Mouse (Mus musculus) B cell, adult 2 months (primary cell): ENCODE measurements around the gene Lpp.

Experiments used
- DNase-seq, 2 experiments: peaks; one replicate each; pipeline ENCODE4 v3.0.0; 2022

Lpp gene

DNA sequence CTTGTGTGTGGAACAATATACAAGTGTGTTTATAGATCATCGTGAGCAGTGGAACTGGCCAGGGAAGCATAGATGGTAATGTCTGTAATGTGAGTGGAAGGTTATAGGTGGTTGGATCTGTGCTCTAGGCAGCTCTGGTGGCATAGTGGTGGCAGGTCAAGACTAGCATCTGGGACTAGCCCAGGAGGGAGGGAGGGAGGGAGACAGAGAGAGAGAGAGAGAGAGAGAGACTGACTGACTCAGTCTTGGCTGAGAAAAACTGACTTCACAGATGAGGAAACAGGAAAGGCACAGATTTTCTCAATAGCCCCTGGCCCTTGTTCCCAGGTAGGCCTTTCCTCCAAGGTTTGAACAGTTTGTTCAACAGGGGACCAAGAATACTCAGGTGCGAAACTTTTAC lies 7.5 kb downstream of the Lpp start:
- no peak for DNase-seq

DNA sequence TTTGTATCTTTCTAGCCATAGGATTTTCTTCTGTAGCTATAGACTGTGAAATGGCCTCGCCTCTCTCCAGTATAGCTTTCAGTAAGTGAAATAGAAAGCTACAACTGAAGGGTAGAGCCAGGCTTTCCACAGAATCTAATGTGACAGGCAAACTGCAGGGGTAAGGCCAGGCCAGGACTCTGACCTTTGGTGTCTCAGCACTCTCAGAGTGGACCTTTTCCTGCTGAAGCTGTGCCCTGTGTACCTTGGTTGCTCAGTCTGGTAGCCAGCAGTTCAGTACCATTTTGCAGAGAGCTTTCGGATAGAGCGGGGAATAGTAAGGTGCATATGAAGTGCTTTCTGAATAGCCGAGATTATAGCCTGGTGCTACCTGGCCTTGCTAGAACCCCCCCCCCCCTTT lies 9.5 kb downstream of the Lpp start:
- no peak for DNase-seq

DNA sequence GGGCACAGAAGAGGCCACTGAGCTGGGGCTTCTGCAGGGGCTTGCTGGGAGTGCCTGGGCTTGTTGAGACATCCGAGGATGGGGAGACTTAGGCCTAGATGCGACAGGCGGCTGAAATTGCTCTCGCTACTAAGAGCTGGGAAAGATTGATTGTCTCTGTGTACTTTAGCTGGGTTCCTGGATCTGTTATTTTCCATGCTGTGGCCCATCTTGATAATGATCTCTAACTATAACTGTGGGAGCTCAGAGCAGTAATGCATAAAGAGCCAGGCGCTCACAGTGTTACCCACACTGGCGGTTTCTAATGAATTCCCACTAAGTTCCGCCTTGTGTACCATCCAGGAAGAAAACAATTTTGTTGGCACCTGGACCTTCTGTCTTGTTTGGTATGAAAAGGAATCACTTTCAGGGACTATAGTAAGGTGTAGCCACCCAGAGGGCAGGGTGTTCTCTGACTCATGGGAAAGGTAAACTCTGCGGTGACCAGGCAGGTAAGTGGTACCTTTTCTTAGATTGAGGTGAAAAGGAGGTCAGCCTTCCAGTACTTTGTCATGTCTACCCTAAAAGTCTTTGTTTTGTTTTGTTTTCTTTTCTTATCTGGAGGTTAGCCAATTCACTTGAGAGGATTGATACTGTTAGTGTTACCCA lies 10.6 kb downstream of the Lpp start:
- no peak for DNase-seq

DNA sequence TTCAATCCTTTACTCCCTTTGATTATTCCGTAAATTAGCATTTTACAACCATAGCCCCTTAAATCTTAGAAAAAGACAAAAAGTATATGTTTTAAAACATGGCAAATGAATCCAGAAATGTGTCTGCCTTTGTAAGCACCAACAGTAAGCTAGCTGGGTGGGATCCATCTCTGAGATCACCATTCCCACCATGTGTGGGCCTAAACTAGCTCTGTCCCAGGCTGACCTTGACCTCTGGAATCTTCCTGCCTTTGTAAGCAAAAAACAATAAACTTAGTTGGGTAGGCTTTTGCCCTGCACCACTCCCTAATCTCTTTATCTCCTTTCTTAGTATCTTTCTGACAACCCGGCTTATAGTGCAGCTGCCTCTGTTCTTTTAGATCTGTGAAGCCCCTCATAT lies 13.2 kb downstream of the Lpp start:
- no peak for DNase-seq

DNA sequence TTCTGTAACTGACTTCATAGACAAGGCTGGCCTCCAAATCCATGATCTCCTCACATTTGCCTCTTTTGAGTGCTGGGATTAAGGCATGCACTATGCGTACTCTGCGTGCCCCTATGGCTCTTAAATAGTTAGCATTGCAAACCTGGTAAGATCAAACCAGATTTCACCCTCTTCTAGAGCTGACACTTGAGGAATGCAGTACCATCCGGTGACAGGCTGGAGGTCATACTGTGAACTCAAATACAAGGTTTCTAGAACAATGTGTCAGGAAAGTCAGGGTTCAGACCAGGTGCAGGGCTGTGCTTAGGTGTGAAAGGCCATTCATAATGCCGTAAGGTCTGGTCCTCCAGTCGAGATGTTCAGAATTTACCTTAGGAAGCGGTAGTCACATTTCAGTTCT lies 18.0 kb downstream of the Lpp start:
- DNase-seq, result no peak

DNA sequence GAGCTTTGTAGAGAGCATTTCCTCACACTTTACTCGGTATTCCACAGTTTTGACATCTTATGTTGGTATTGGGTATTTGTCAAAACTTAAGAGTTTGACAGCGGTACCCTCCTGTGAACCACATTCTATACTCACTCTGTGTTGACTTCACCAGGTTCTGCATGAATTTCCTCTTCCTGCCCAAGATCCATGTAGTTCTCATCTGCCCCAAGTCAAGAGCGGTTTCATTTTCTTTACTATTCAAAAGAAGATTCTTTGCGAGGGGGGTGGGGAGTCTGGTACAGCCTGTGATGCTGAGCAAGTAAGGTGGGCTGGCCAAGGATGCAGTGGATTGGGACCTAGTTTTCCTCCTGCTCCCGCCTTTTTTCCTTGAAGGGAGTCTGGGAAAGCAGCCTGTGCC lies 18.9 kb downstream of the Lpp start:
- no peak for DNase-seq

DNA sequence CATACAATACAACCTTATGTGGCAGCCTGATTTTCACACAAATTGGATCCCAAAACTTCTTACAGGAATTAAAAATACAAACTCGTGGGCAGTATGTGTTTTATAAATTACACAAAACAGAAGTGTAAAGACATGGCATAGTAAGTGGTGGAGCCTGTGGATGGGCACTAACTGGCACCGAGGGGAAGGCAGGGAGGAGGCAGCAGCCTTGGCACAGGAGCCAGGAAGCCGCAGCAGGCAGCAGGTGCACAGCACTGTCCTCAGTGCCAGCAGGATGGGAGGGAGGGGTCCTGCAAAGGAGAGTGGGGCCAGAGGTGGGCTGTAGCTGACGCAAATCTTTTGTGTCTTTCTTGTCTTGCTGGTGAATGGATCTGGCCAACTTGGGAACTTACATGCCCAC lies 19.8 kb downstream of the Lpp start:
- DNase-seq, result no peak

DNA sequence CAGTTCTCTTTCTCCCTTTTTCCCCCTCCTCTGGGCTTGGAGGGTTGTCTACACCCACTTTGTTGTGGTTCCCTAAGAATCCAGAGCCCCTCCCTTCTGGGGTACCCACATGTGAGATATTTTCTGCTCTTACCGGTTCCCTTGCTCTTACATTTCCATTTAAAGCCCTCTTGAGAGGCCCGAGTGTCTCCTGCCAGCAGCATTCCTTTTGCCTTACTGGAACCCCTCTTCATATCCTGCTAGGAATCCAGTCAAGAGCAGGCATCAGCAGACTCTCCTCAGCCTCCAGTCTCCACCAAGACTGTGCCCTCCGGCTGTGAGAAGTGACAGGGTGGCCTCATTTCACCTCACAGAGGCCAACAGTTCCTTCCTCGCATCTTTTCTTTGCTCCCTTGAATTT lies 24.7 kb downstream of the Lpp start:
- no peak for DNase-seq

DNA sequence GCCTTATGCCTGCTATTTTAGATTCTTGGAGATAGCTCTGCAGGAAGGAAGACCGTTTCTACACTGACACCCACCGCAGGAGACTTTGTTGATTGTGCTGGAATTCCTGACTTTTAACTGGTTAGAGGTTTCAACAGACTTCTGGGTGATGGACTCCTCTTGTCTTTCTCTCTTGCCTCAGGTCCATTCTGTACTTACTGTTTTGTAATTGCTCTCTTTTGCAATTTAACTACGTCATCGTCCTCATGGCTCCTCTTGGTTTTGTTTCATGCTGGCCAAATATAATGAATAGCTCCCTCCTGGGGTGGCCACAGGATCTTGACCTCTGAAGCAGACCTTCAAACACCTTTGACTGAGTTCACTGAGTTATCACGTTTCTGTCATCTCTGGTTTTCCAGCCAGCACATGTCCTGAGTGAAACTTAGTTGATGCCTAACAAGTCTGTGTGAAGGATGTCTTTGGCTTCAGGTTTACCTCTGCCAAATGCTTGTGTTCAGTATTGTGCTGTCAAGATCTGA lies 27.4 kb downstream of the Lpp start:
- no peak for DNase-seq

DNA sequence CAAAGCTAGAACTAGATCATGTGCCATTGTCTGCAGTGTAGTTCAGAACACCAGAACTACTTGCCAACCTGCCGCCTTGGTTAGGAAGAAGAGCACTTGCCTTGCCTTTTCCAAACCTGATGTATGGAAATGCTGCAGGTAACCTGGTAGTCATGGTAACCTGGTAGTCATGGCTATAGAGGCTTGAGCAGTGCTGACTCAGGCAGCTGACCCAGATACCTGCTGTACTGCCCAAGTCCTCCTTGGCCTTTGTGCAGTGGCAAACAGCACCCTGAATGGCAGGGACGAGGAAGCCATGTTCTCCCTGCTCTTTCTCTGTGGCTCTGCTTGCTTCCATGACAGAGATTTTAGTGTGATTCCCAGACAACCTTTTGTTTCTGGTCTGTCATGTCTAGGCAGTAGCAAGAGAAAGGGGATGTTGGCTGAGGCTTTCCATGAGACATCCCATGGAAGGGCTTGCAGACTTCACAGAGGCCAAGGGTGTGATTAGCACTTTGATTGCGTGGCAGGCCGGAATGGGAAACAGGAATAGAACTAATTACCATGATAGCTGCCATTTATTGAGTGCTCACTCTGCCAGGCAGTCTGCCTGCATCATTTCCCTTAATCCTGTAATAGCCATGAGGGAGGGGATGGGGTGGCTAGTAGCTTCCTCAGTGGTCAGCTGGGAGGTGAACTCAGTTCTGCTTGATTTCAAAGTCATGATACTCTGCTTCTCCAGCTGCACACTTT lies 28.5 kb downstream of the Lpp start:
- DNase-seq, result no peak

DNA sequence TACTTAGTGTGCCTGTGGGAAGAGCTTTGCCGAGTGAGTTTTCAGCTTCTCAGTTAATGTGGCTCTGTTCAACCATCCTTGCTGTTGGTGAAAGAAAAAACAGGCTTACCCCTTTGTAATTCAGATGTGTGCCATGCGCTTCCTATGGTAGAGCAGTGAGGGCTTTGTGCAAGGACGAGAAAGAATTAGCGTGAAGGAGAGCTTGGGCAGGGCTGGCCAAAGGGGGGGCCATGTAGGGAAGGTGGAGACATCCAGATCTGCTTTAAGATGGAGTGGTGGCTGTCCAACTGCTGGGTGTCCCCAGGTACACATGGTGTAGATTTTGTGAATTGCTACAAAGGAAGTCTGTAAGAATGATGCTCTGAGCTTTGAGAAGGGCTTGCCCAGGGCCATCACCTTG lies 29.9 kb downstream of the Lpp start:
- DNase-seq, result no peak

DNA sequence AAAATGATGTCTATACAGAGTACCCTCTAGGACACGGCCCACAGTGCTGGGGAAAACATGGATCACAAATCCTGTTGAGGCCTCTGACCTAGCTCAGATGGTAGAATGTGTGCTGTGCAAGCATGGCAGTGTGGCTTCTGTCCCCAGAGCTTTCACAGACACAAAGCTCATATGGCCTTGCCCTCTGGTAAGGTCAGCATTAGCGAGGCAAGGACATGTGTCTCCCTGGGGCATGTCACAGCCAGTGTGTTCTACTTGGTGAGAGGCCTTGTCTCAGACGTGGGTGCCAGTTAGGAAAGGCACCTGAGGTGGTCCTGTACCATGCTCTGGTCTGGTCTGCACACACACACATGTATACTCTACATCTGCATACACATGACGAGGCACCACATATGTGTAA lies 30.4 kb downstream of the Lpp start:
- DNase-seq, result no peak

DNA sequence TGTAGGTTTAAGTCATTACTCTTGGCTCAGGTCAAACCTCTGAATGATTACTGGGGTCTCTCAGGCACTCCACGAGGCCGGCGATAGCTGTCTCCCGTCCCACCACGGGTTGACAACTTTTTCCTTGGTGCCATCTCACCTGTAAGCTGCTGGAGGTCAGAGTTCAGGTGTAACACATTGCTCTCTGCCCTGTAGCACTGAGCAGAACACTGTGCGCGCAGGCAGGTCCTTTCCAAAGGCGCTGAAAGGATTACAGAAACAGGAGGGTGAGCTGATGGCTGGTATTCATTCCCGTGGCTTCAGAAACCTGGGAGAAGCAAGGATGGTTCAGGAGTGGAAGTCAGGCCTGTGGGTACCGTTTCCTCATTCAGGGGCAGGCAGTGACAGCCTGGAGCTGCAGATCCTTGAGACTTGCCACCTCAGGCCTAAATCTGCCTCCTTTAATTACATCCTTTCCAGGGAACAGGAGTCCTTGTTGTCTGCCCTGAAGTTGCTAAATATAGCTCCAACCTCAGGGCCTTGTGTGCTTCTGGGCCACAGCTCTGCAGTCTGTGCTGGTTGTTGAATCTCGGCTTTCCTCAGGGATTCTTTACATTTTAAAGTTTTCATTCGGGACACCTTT lies 31.2 kb downstream of the Lpp start:
- no peak for DNase-seq

DNA sequence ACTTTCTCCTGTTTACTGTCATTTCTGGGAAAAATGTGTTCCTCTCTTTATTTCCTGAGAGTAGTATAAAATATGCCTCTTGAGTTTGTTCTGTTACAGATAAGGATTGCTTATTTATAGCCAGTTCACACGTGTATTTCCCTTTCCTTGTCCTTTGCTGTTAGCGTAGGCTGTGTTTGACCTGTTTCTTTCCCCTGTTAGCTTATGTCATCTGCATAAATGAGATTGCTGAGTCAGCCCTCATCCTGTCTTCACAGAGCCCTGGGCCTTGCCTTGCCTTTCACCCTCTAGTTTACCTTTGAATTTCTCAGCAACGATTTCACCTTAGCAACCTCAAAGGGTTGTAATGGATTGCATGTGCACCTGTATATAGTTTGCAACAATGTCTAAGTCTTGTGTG lies 32.5 kb downstream of the Lpp start:
- DNase-seq, result no peak

DNA sequence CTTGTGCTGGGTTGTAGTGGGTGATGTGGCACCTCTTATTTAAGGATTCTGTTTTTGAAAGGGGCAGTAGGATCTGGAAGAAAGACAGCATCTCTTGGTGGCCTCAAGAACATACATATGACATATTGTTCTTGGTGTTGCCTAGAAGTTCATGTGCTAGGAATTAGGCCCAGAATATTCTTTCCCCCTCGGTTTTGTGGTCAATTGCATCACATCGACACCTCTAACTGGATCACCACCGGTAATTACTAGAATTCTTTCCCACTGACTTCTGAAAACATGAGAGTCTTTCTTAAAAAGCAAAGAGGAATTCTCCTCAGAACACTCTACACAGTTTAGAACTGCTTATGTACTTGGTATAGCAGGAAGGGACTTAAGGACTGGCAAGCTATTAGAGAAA lies 34.3 kb downstream of the Lpp start:
- no peak for DNase-seq

DNA sequence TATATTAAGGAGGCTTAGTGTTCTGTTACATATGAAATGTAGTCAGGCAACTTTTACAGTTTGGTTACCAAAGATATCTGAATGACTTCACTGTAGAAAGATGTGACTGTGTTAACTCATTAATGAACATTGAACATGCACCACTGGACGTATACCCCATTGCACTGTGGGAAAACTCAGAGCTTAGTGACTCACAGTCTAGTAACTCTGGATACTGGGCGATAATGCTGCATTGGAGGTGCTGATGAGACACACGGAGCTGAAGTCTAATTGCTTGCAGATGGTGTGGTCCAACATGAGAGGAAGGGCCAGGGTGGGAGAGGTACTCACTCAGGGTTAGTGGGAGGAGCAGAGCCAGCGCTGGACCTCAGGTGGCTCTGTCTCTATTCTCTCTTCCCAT lies 34.7 kb downstream of the Lpp start:
- DNase-seq, result no peak

DNA sequence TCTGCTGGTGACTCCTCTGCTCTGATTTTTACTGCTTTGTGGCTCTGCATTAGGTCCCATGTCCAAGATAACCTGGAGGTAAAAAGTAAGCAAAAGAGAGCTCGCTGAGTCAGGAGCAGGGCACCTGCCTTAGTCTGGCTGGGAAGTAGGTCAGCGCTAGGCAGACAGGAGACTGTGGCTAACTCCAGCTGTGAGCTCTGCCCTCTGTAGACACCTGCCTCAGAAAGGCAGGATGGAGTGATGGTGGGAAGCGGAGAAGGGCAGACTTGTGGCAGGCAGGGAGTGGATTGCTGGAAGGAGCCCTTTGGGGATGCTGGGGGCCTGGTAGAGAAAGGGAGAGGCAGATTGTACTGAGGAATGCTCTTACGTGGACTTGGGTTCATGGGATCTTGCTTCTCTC lies 35.4 kb downstream of the Lpp start:
- DNase-seq, result no peak

DNA sequence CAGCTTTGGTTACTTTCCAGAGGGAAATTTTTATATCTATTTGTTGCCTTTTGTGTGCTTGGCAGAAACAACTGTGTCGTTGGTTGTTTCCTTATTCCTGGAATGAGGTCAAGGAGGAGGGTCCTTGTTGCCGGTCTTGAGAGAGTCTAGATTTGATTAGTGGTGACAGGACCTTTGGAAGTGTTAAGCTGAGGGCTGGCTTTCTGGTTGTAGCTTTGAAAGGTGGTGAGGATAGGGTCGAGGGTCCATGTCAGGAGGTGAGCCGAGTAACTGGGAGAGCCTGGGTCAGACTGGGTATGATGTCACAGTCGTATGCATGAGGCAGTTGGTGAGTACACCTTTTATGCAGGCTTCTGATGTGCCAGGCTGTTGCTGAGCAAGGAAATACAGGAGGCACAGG lies 36.4 kb downstream of the Lpp start:
- DNase-seq, result no peak

DNA sequence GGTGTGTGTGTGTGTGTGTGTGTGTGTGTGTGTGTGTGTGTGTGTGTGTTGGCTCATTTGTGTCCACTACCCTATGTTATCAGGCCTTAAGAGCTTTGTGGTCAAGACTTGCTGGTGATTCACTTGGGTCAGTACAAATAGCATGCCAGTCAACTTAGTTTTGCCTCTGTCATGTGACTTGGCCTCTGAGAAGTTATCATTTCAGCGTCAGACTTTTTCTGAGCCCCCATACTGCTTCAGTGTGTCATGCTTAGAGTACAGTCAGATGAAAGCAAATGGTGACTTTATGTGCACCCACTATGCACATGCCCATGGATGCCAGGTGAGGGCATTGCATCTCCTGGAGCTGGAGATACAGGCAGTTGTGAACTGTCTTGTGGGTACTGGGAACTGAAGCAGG lies 38.5 kb downstream of the Lpp start:
- DNase-seq, result no peak

DNA sequence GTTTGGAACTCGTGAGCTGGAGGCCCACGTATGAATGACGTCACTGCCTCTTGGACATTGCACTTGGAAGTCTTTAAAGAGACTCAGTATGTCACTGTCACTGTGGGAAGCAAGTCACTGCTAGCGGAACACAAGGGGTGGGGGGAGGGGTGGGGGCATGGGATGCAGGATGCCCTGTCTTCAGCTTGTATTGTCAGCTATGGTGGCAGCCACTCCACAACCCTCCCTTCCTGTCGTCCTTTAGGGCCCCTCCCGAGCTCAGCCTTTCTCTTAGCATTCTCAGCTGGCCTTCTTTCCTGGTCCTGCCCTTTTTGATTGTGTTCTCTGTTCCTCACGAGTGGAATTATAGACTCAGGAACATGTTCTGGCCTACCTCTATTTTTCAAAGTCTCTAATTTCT lies 40.3 kb downstream of the Lpp start:
- DNase-seq, result no peak

DNA sequence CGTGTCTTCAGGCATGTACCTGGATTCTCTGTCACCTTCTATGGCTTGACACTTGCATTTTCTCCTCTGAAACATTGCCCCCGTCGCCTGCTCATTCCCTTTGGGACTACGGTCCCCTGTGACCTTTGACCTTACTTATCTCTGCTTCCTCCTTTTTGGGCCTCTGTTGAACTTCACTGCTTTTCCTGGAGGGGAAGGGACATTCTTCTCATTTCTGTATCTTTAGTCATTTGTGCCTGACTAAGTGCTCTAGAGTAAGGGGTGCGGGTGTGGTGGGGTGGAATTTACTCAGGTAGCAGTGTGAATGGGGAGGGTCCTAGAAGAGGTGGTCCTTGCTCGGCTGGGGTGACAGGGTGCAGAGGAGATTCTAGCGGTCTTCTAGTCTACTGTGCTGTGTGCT lies 40.7 kb downstream of the Lpp start:
- DNase-seq, result no peak

DNA sequence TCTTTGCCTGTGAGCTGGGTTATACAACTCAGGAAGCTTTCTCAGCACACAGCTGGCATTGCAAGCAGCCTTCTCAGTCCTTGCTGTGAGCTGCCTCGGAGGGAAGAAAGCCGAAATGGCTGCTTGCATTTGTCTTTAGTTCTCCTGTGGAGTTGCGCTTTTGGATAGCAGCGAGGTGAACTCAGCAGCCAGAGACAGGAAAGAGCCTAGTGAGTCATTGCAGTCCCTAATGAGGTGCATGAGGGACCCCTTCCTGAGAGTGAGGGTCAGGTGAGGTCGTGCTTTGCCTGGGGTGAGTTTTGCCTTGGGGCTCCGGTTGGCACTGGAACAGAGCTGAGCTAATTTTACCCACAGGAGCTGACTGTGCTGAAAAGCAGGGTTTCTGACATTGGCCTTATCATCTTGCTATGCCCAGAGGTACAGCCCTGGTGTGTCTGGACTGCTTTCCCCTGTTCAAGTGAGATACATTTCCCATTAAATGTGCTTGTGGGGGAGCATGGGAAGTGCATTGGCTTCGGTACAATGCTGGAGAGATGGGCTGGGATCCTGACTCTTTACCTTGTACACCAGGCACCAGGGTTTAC lies 41.3 kb downstream of the Lpp start:
- DNase-seq, result no peak

DNA sequence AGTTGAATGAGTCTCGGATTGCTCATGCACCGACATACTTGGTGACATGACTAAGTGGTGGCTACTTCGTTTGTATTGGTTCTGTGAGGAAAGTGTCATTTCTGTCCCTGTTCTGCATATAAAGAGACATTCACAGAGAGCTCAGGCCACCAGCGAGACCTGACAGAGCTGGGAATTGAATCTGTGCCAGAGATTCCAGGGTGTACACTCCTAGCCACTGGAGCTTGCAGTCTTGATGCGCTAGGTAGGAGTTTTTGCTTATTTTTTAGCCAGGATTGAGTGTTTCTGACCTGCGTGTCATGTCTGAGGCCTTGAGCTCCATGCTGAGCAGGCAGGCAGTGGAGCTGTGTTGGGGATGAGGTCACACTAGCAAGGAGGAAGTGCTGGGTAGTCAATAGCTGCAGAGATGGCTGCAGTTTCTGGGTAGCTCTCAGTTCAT lies 41.8 kb downstream of the Lpp start:
- peak; percentile 41 to 46 for DNase-seq

DNA sequence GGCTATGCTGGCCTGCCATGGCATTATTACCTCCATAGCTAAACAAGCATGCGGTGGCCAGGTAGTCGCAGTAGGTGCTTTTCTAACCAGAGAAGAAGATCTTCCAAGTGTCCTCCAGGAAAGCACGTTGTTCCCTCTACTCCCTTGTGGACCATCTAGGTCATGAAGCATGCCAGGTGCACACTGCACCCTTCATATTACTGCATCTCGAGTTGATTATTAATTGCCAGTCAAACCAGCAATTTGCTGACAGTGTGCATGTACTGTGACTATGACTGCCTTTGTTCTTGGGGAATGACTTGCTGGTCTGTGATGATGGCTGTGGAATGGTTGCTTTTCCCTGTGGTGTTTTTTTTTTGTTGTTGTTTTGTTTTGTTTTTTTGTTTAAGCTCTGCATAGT lies 45.1 kb downstream of the Lpp start:
- DNase-seq, result no peak
